Mouse (Mus musculus) lung, embryonic 16.5 days (tissue): ENCODE measurements around the gene Stx4a. TPM values are rescaled to one million over a fixed set of nuclear protein-coding genes. Genes with fewer than 3 reads are reported as not detected.

ENCODE experiments used
- ATAC-seq: fragments of 200-750 bp; cut with Nextera tagmentation; 2 replicates; pipeline ENCODE4 v1.8.0; 2017; ENCODE audit warnings: low read depth, mild to moderate bottlenecking, moderate library complexity
- H3K27ac ChIP-seq: fragments of 300-500 bp; sonication (generic); 2 replicates; pipeline ENCODE4 v1.5.1; 2014; ENCODE audit warnings: mild to moderate bottlenecking, control low read depth, low read length
- H3K27me3 ChIP-seq: fragments of 300-500 bp; sonication (generic); 2 replicates; pipeline ENCODE4 v1.6.1; 2014; ENCODE audit warnings: low read depth, low read length, mixed read lengths; ENCODE audit not compliant: control insufficient read depth, insufficient read depth
- H3K36me3 ChIP-seq: fragments of 300-500 bp; sonication (generic); 2 replicates; pipeline ENCODE4 v1.6.1; 2014; ENCODE audit warnings: low read length; ENCODE audit not compliant: control insufficient read depth, insufficient read depth
- H3K4me1 ChIP-seq: fragments of 300-500 bp; sonication (generic); replicated peaks from 2 replicates; pipeline ENCODE4 v1.6.1; 2014; ENCODE audit warnings: low read length, mixed read lengths; ENCODE audit not compliant: control insufficient read depth, insufficient read depth
- H3K4me2 ChIP-seq: fragments of 300-500 bp; sonication (generic); 2 replicates; pipeline ENCODE4 v1.6.1; 2014; ENCODE audit warnings: low read depth, low read length, control low read depth
- H3K4me3 ChIP-seq: fragments of 300-500 bp; sonication (generic); 2 replicates; pipeline ENCODE4 v1.5.1; 2014; ENCODE audit warnings: mild to moderate bottlenecking, low read length, control low read depth
- H3K9ac ChIP-seq: fragments of 300-500 bp; sonication (generic); 2 replicates; pipeline ENCODE4 v1.6.1; 2014; ENCODE audit warnings: low read length, control low read depth
- H3K9me3 ChIP-seq: fragments of 300-500 bp; sonication (generic); 2 replicates; pipeline ENCODE4 v1.6.1; 2016; ENCODE audit warnings: low read length; ENCODE audit not compliant: control insufficient read depth
- WGBS: fragments of 180-500 bp; shearing (Covaris S2); extraction: QIAGEN DNeasy Blood & Tissue Kit; methylation state at CpG from one replicate; pipeline ENCODE4 v1.1.7; 2014; 5-methylcytosine and 5-hydroxymethylcytosine counted together
- polyA plus RNA-seq: library from polyadenylated mRNA; unstranded; fragments of >200 nt; fragmentation: Nextera tagmentation; extraction: Ambion mirVana; gene quantifications from 2 replicates; pipeline ENCODE4 v1.2.1, GENCODE M21; 2015

Gene Stx4a
- polyA plus RNA-seq, 1 experiment from 2014 or later = 45.1 TPM

DNA sequence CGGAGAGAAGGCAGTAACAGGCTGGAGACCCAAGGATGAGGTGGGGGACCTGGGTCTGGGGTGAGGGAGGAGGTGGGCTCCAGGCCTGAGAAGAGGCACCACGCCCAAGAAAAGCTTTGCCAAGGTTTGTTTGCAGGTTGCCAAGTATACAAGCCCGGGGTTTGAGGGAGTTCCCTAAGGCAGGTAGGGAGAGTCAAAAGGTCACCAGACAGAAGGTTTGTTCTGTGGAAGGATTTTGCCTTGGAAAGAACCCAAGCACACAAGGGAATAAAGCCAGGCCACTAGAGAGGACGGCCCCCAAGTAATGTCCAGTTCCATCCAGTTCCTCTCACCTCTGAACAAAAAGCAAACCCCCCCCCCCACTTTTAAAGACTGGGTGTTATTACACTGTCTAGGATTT, 12.9 kb upstream of the Stx4a start:
- 75% methylated on average over 4 of the region's 4 CpGs for WGBS
- no peak overlapping the region for H3K4me3 ChIP-seq
- no peak overlapping the region for H3K9ac ChIP-seq
- H3K9me3 ChIP-seq = no peaks in the 10 kb centered on the region
- no peak overlapping the region for H3K27ac ChIP-seq
- ATAC-seq = no peak
- peaks cover 3% of the 10 kb centered on the region; the same call in 1 of the 2 replicates for H3K4me1 ChIP-seq
- no peaks in the 10 kb centered on the region for H3K27me3 ChIP-seq
- no peak overlapping the region for H3K4me2 ChIP-seq
- H3K36me3 ChIP-seq = no peaks in the 10 kb centered on the region

DNA sequence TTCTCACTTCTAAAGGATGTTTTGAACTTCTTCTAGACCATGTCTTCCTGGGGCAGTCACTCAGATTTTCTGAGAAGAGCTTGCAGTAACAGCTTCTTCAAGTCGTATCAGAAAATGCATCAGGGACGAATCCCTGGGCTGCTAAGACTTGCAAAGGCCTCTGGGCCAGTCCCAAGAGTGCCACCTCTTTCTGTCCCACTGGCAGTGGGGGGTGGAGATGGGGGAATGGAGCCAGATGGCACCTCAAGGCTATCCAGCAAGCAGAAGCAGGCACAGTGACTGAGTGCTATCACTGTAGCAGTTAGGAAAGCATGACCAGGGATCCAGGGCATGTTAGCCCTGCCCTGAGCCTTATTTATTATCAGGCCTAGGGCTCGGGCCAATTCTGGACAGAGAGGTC, 11.8 kb upstream of the Stx4a start:
- H3K9ac ChIP-seq = no peak overlapping the region
- H3K4me1 ChIP-seq = peaks cover 3% of the 10 kb centered on the region; the same call in 1 of the 2 replicates
- no peak overlapping the region for H3K4me2 ChIP-seq
- no peak for ATAC-seq
- no peak overlapping the region for H3K27ac ChIP-seq
- 76% methylated on average over 3 of the region's 3 CpGs for WGBS
- no peak overlapping the region for H3K4me3 ChIP-seq
- H3K36me3 ChIP-seq = no peaks in the 10 kb centered on the region
- H3K27me3 ChIP-seq = no peaks in the 10 kb centered on the region
- no peaks in the 10 kb centered on the region for H3K9me3 ChIP-seq

DNA sequence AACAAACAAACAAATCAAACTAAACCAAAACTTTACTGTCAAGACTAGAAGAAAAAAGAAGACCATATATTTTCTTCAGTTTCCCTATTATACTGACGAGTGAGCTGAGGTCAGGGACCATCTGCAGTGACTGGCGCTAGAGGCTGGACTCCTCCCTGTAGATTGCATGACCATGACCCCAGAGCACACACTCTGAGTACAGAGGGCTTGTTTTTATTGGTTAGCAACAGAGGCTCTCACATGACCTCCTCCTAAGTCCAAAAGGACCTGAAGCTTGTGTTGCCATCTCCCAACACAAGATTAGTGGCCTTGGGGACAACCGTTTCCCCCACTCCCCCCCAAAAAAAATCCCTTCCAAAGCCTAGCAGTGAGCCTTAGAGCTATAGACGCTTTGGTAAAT, 10.3 kb upstream of the Stx4a start:
- no peak overlapping the region for H3K4me3 ChIP-seq
- WGBS = 59% methylated on average over 4 of the region's 4 CpGs
- H3K9ac ChIP-seq = no peak overlapping the region

DNA sequence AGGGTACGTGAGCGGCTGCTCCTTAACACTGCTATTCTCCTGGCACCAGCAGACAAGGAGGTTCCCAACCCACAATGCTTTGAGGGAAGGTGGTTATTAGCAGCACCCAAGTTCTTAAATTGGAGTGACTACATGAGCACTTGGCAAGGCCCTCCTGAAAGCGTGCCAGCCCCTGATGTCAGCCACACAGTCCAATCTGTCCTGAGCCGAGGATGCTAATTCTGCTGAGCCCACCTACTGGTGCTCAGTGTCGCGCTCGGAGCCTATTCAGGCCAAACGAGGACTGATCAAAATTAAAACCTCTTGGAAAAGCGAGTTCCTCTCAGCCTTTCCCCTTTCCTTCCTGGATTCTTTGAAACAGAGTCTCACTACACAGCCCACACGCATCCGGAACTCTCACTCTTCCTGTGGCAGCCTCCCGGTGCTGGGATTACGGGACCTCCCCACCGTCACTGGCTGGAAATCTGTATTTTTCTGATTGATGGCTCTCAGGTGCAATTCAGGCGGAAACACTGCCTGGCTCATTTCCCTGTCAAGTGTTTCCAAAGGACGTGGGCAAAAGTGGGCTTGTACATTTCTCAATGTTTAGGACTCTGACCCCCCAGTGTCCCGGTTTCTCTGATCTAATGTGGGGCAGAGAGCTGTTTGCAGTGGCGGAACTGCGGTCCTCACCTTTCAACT, 9.7 kb upstream of the Stx4a start:
- H3K9ac ChIP-seq = no peak overlapping the region

More for the DNA sequence above, 10.3 kb upstream of the Stx4a start:
- H3K27ac ChIP-seq = peak overlapping the region; percentile 1; the same call in 1 of the 2 replicates
- no peak for ATAC-seq
- peaks cover 3% of the 10 kb centered on the region; the same call in 1 of the 2 replicates for H3K4me1 ChIP-seq
- H3K27me3 ChIP-seq = no peaks in the 10 kb centered on the region
- H3K36me3 ChIP-seq = no peaks in the 10 kb centered on the region
- H3K4me2 ChIP-seq = no peak overlapping the region
- no peaks in the 10 kb centered on the region for H3K9me3 ChIP-seq

DNA sequence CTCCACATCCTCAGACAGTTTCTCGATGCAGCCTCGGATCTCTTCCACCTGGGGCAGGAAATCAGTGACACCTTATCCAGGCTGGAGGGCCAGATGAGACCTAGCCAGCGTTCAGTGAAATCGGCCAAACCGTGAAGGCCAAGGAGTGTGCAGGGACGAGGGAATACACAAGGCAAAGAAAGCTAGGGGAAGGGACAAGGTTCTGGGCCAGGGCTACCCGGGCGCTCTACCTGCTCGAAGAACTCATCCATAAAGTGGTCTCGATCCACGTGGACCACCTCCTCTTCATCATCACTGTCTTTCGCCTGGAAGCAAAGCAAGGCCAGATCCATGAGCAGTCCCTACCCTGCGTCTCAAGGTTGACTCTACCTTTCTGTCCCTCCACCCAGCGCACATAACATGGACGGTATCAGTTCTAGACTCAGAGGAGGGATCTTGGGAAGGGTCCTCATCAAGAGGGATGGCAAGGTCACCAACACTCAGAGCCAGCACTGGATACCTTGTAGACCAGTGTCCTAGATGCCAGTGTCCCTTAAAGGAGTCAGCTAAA, 8.9 kb upstream of the Stx4a start:
- Histone ChIP-seq H3K27me3 (no peaks in the 10 kb centered on the region), H3K9me3 (no peaks in the 10 kb centered on the region), H3K36me3 (no peaks in the 10 kb centered on the region), H3K4me2 (no peak overlapping the region), H3K27ac (no peak overlapping the region), H3K4me1 (peaks cover 3% of the 10 kb centered on the region; the same call in 1 of the 2 replicates), H3K4me3 (no peak overlapping the region), H3K9ac (no peak overlapping the region)
- no peak for ATAC-seq
- 77% methylated on average over 15 of the region's 15 CpGs for WGBS

More for the DNA sequence above, 9.7 kb upstream of the Stx4a start:
- 62% methylated on average over 19 of the region's 19 CpGs for WGBS
- no peak overlapping the region for H3K4me2 ChIP-seq
- ATAC-seq = peak; percentile 68; the same call in 1 of the 2 replicates
- H3K27me3 ChIP-seq = no peaks in the 10 kb centered on the region
- H3K4me1 ChIP-seq = peaks cover 3% of the 10 kb centered on the region; the same call in 1 of the 2 replicates
- peak overlapping the region; percentile 1; the same call in 1 of the 2 replicates for H3K27ac ChIP-seq
- H3K4me3 ChIP-seq = no peak overlapping the region
- H3K9me3 ChIP-seq = no peaks in the 10 kb centered on the region
- H3K36me3 ChIP-seq = no peaks in the 10 kb centered on the region

DNA sequence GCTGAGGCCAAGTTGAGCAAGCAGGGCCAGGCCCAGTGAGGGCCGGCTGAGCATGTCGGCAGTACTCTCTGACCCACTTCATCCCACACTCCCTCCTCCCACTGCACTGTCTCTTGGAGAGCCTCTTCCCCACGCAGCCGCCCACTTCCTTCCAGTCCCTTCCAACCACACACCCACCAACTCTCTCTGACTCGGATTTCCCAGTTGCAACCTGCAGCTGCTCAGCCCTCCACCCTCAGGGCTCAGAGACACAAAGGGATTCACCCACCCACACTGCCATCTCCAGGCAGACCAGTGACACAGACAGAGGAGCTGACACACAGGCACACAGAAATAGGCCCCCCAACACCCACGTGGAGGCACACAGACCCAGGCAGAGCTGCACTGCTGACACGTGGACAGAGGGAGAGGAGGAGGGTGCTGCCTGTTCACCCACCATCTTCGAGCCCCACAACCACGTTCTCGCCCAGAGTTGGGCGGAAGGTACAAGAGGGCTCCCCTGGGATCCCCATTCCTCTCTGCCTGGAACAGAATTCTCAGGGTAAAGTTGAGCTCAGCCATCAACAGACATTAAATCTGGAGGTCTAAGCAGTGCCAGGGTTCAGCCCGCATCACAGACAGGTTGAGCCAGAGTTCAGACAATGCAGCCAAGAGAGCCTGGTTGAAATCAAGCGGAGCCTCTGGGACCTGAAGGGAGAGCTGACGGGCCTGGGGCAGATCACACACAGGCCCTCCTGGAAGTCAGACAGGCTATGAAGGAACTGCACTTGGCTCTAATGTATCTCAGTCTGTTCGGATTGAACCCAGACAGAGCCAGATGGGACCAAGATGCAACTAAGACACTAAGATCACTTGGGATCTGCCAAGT, 7.9 kb upstream of the Stx4a start:
- no peak overlapping the region; the same call in 1 of the 2 replicates for H3K9ac ChIP-seq
- H3K9me3 ChIP-seq = no peaks in the 10 kb centered on the region

DNA sequence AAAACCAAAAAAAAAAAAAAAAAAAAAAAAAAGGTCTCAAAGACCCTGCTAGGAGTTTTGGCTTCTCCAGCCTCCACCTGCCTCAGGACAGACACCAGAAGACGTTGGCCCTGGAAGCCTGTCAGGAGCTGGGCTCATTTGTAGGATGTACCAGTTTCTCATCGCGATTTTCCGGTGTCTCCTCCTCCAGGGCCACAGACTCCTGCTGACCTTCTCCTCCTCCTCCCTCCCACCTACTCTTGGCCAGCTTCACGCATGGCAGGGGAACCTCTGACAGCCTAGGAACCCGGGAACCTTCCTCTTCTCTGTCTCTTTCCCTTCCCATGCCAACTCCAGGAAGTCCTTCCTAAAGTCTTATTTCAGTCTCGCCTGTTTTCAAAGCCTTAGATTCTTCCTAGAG, 7.0 kb upstream of the Stx4a start:
- Histone ChIP-seq H3K9ac (no peak overlapping the region), H3K36me3 (no peaks in the 10 kb centered on the region), H3K9me3 (no peaks in the 10 kb centered on the region), H3K4me2 (no peak overlapping the region), H3K27me3 (no peaks in the 10 kb centered on the region), H3K27ac (no peak overlapping the region), H3K4me3 (no peak overlapping the region), H3K4me1 (peaks cover 3% of the 10 kb centered on the region; the same call in 1 of the 2 replicates)
- ATAC-seq = no peak
- WGBS = 71% methylated on average over 7 of the region's 7 CpGs

More for the DNA sequence above, 7.9 kb upstream of the Stx4a start:
- Histone ChIP-seq H3K4me2 (no peak overlapping the region), H3K4me1 (peaks cover 3% of the 10 kb centered on the region; the same call in 1 of the 2 replicates), H3K27me3 (no peaks in the 10 kb centered on the region), H3K4me3 (no peak overlapping the region), H3K27ac (peak overlapping the region; percentile 17; the same call in 1 of the 2 replicates), H3K36me3 (no peaks in the 10 kb centered on the region)
- peak; percentile 54 for ATAC-seq
- 53% methylated on average over 15 of the region's 15 CpGs for WGBS

DNA sequence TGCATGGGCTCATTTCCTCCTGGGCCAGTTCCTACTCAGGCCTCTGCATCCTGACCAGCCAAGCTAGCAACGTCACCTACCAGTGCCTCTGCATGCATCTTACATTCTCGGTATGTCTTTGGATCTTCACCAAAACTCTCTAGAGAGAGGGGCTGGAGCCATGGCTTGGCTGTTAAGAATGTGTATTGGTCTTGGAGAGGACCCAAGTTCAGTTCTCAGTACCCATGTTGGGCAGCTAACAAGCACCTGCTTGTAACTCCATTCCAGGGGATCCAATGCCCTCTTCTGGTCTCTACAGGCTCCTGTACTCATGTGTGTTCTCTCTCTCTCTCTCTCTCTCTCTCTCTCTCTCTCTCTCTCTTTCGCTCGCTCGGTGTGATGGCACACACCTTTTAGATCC, 6.3 kb upstream of the Stx4a start:
- Histone ChIP-seq H3K4me1 (peaks cover 3% of the 10 kb centered on the region; the same call in 1 of the 2 replicates), H3K9me3 (no peaks in the 10 kb centered on the region), H3K27ac (no peak overlapping the region), H3K27me3 (no peaks in the 10 kb centered on the region), H3K36me3 (no peaks in the 10 kb centered on the region), H3K4me2 (no peak overlapping the region), H3K4me3 (no peak overlapping the region), H3K9ac (no peak overlapping the region)
- WGBS = 76% methylated on average over 5 of the region's 5 CpGs
- no peak for ATAC-seq
